Mouse (Mus musculus): ENCODE measurements at regions not wholly inside any gene's neighbourhood (a gene's known extent, or its start where the extent isn't known, plus 50 kb on each side); places are given as distances from the start of the nearest gene placed in this dataset.

DNA sequence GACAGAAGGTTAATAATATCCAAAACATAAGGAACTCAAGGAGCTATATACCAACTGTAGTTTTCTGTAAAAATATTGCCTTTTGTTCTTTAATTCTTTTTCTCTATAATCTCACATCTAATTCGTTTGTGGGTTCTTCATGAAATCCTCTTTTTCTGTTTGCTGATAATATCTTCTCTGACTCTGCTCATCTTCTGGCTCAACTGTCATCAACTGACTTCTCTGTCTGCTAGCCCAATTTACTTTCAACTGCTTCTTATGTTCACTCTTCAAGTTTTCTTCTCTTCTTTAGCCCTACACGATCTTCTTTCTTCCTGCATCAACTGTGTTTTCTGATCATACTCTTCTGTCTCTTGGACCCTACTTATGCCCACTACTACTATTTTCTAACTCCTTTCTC, 453.6 kb upstream of the Nova1 start:
- TF ChIP-seq CTCF (IDR thresholded peaks at IDR 0.05; ENCODE audit: extremely low read depth, insufficient read depth, low read length) (no peak), POLR2A (IDR thresholded peaks at IDR 0.05; ENCODE audit: extremely low read depth, insufficient read depth, low read length) (no peak)
- H3K4me3 ChIP-seq (ENCODE audit: insufficient read depth, low read length) = no peak overlapping the region
- H3K27ac ChIP-seq (ENCODE audit: insufficient read depth, low read length) = no peak overlapping the region
- H3K4me1 ChIP-seq (ENCODE audit: control insufficient read depth, insufficient read depth, low read length) = no peaks in the 10 kb centered on the region

DNA sequence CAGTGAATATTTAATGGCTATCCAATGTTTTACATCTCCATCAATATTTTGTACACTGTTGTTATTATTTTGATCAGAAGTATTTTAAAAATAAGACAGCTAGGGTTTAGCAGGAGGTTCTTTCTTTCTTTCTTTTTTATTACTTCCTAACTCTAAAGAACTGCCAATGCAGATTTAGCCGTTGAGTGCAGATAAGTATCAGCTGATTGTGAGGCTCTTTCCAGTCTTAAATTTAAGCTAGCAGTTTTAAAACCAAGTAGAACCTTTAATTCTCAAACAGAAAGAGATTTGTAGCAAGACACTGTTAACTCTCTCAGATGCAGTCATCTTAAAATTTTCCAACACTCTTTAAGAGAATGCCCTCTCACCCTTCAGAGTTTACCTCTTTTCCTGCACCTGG, 445.4 kb upstream of the Nova1 start:
- H3K27ac ChIP-seq (ENCODE audit: insufficient read depth, low read length) = no peak overlapping the region
- H3K4me1 ChIP-seq (ENCODE audit: control insufficient read depth, insufficient read depth, low read length) = no peaks in the 10 kb centered on the region
- TF ChIP-seq POLR2A (IDR thresholded peaks at IDR 0.05; ENCODE audit: extremely low read depth, insufficient read depth, low read length) = no peak
- TF ChIP-seq CTCF (IDR thresholded peaks at IDR 0.05; ENCODE audit: extremely low read depth, insufficient read depth, low read length) = no peak
- H3K4me3 ChIP-seq (ENCODE audit: insufficient read depth, low read length) = no peak overlapping the region

DNA sequence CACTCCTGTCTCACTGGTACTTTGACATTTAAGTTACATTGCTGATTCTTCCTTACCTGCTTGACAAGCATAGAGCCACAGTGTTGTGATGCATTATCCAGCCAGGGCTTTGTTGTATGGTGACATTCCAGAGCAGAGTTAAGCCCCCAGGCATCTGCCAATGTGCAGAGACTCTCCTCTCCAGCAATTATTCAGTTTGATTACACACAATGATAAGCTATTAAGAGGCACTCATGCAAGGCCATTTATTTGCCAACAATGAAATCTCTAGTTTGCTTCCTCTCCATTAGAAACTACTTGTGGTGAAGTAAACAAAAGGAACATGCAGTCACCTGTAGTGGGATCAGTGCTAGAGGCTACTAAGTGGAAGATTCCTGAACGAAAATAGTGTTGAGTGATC, 444.7 kb upstream of the Nova1 start:
- TF ChIP-seq CTCF (IDR thresholded peaks at IDR 0.05; ENCODE audit: extremely low read depth, insufficient read depth, low read length) = no peak
- TF ChIP-seq POLR2A (IDR thresholded peaks at IDR 0.05; ENCODE audit: extremely low read depth, insufficient read depth, low read length) = no peak
- H3K4me1 ChIP-seq (ENCODE audit: control insufficient read depth, insufficient read depth, low read length) = no peaks in the 10 kb centered on the region
- no peak overlapping the region for H3K27ac ChIP-seq (ENCODE audit: insufficient read depth, low read length)
- no peak overlapping the region for H3K4me3 ChIP-seq (ENCODE audit: insufficient read depth, low read length)

DNA sequence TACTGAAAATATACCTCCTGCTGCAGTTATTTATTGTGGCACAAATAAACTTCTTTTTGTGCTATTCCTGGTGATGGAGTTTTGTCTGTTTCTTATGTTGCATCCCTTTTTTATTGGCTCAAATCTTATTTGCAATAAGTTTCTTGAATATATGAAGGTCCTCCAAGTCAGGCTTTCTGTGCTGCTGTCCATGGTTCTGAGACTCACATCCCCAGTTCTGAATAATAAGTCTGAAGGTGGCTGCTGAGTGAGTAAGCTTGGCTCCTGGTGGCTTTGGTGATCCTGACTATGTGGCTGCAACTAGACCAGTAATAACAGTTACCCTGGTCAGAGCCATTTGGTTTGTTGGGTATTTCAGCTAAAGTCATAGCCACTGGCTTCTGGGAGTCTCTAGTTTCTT, 433.6 kb upstream of the Nova1 start:
- Histone ChIP-seq H3K4me3 (ENCODE audit: insufficient read depth, low read length) (no peak overlapping the region), H3K4me1 (ENCODE audit: control insufficient read depth, insufficient read depth, low read length) (no peaks in the 10 kb centered on the region), H3K27ac (ENCODE audit: insufficient read depth, low read length) (no peak overlapping the region)
- TF ChIP-seq CTCF (IDR thresholded peaks at IDR 0.05; ENCODE audit: extremely low read depth, insufficient read depth, low read length) (no peak), POLR2A (IDR thresholded peaks at IDR 0.05; ENCODE audit: extremely low read depth, insufficient read depth, low read length) (no peak)

DNA sequence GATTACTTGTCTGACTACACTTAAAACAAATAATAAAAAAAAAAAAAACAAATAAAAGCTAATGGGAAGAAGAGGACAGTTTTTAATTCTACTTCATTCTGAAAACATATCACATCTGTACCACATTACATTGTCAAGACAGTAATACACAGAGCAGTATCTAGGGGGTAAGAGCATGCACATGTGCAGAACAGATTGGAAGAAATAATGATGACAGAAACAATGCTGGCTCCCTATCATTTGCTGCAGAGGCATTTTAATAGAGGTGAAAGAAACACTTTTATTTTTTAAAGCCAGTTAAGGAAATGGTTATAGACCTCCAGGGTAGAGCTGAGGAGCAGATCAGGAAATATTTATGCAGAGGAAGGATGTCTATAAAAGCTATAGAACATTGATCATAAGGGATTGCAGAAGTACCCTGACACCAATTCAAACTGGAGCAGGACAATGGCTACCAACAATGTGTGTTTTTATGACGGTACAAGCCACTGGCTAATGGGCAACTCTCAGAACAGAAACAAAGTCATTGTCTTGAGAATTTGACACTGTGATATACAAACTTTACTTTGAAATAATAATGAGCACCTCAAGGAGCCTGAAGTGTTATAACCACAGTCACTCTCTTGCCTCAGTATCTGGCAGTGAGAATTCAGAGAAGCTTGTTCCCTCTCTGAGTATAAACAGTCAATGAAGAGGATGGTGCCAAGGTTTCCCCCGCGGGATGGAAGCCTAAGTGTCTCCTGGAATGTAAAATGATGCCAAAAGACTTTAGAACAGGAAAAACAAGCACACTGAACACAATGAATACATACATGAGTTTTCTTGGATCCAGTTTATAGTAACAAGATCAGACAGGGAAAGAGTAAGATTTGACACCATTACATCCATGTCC, 425.1 kb upstream of the Nova1 start:
- no peaks in the 10 kb centered on the region for H3K4me1 ChIP-seq (ENCODE audit: control insufficient read depth, insufficient read depth, low read length)
- H3K27ac ChIP-seq (ENCODE audit: insufficient read depth, low read length) = no peak overlapping the region
- no peak for TF ChIP-seq CTCF (IDR thresholded peaks at IDR 0.05; ENCODE audit: extremely low read depth, insufficient read depth, low read length)
- no peak for TF ChIP-seq POLR2A (IDR thresholded peaks at IDR 0.05; ENCODE audit: extremely low read depth, insufficient read depth, low read length)
- no peak overlapping the region for H3K4me3 ChIP-seq (ENCODE audit: insufficient read depth, low read length)

DNA sequence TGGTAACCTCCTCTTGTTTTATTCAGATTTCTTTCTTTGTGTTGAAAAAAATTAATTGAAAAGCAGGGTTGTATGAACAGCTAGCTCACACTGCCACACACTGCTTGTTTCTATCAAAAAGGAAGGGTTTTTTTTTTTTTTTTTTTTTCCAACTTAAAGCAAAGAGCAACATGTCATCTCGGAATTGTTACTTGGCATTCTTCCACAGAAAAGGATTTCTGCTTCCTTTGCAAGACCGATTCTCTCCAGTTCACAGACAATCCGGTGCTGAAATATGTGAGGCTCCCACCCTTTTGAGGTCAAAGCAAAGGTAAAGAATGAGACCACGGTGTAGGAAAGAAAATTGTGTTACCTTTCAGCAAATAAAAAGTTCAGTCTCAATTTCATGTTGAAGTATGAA, 401.3 kb upstream of the Nova1 start:
- no peak overlapping the region for H3K27ac ChIP-seq (ENCODE audit: insufficient read depth, low read length)
- no peaks in the 10 kb centered on the region for H3K4me1 ChIP-seq (ENCODE audit: control insufficient read depth, insufficient read depth, low read length)
- no peak for TF ChIP-seq CTCF (IDR thresholded peaks at IDR 0.05; ENCODE audit: extremely low read depth, insufficient read depth, low read length)
- TF ChIP-seq POLR2A (IDR thresholded peaks at IDR 0.05; ENCODE audit: extremely low read depth, insufficient read depth, low read length) = no peak
- no peak overlapping the region for H3K4me3 ChIP-seq (ENCODE audit: insufficient read depth, low read length)

DNA sequence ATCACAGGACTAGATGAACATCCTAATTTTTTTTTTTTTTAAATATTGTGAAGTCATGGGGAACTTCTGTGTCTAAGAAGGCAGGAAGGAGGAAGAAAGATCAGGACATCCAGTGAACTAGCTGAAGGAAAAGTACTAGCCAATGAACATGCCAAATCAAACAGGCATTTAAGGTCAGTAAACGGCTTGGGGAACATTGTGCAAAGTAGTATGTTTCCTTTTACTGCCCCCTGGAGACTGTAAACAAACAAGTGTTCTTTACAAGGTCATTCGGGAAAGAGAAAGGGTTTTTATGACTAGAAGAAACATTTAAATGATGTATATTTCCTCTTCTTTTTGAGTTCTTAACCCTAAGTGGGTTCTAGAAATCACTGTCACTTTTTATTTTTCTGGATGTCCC, 400.6 kb upstream of the Nova1 start:
- no peak for TF ChIP-seq CTCF (IDR thresholded peaks at IDR 0.05; ENCODE audit: extremely low read depth, insufficient read depth, low read length)
- no peak for TF ChIP-seq POLR2A (IDR thresholded peaks at IDR 0.05; ENCODE audit: extremely low read depth, insufficient read depth, low read length)
- Histone ChIP-seq H3K4me3 (ENCODE audit: insufficient read depth, low read length) (no peak overlapping the region), H3K4me1 (ENCODE audit: control insufficient read depth, insufficient read depth, low read length) (no peaks in the 10 kb centered on the region), H3K27ac (ENCODE audit: insufficient read depth, low read length) (no peak overlapping the region)

DNA sequence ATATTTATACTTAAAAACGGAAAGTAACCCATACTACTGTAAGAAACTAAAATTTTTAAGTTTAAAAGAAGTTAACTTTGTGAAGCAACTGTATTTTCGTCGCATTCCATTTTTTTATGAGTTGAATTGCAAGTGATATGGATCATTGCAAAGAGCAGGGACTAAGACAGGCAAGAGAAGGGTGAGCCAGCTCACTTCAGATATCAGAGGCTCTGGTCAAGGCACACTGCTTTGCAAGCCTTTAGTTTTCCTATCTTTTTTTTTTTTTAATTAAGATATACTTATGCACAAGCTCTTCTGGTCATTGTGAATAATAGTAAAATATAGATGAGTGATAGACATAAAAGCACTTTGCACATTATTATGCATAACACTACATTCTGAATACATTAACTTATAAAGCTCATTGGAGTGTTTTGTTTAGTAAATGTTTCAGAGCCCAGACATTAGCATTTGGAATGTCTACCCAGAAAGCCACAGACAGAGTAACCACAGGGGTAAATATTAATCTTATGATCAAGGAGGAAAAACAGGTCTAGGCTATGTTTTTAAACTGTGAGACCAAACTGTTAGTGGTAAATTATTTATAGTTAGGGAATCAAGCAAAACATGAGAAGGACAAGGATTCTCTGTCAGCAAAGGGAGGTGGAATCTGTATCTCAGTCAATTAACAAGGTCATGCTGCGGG, 392.8 kb upstream of the Nova1 start:
- Histone ChIP-seq H3K4me3 (ENCODE audit: insufficient read depth, low read length) (no peak overlapping the region), H3K4me1 (ENCODE audit: control insufficient read depth, insufficient read depth, low read length) (no peaks in the 10 kb centered on the region), H3K27ac (ENCODE audit: insufficient read depth, low read length) (no peak overlapping the region)
- TF ChIP-seq POLR2A (IDR thresholded peaks at IDR 0.05; ENCODE audit: extremely low read depth, insufficient read depth, low read length) (no peak), CTCF (IDR thresholded peaks at IDR 0.05; ENCODE audit: extremely low read depth, insufficient read depth, low read length) (no peak)

DNA sequence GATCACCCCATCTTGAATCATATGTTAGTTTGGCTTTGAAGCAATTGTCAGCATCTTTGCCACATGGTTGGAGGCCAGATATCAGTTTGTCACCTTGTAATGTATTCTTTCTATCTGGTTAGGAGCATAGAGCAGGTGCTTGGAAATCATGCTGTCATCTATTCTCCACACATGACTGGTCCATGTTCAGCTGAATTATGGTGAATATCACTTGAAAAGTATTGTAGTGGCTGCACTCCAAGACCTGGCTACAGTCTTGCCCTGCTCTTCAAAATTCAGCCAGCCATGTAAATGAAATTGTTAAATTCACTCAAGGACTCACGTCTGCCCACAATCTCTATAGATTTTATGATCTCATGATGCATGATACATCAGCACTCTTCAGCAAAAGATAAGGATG, 384.2 kb upstream of the Nova1 start:
- Histone ChIP-seq H3K4me1 (ENCODE audit: control insufficient read depth, insufficient read depth, low read length) (no peaks in the 10 kb centered on the region), H3K4me3 (ENCODE audit: insufficient read depth, low read length) (no peak overlapping the region), H3K27ac (ENCODE audit: insufficient read depth, low read length) (no peak overlapping the region)
- no peak for TF ChIP-seq CTCF (IDR thresholded peaks at IDR 0.05; ENCODE audit: extremely low read depth, insufficient read depth, low read length)
- no peak for TF ChIP-seq POLR2A (IDR thresholded peaks at IDR 0.05; ENCODE audit: extremely low read depth, insufficient read depth, low read length)

DNA sequence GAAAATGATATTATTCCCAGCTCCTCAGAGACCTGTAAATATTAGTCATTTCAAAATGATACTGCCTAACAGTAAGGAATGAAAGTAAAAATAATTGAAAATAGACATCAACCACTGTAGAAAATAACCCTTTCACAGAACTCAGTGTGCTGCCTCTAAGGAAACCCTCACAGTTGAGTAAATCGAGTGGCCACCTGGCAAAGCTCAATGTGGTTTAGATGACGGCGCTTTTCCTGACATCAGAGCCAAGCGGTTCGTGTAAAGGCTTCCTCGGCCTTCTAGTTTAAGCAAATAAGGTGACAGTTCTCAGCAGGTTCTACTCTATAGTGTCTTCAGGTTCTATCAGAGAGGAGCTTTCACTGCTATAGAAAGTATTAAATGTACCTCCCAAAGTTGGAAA, 379.9 kb upstream of the Nova1 start:
- TF ChIP-seq POLR2A (IDR thresholded peaks at IDR 0.05; ENCODE audit: extremely low read depth, insufficient read depth, low read length) = no peak
- TF ChIP-seq CTCF (IDR thresholded peaks at IDR 0.05; ENCODE audit: extremely low read depth, insufficient read depth, low read length) = no peak
- H3K4me1 ChIP-seq (ENCODE audit: control insufficient read depth, insufficient read depth, low read length) = no peaks in the 10 kb centered on the region
- H3K27ac ChIP-seq (ENCODE audit: insufficient read depth, low read length) = no peak overlapping the region
- no peak overlapping the region for H3K4me3 ChIP-seq (ENCODE audit: insufficient read depth, low read length)
